Mouse (Mus musculus): ENCODE measurements around the gene Ptprd.

DNA sequence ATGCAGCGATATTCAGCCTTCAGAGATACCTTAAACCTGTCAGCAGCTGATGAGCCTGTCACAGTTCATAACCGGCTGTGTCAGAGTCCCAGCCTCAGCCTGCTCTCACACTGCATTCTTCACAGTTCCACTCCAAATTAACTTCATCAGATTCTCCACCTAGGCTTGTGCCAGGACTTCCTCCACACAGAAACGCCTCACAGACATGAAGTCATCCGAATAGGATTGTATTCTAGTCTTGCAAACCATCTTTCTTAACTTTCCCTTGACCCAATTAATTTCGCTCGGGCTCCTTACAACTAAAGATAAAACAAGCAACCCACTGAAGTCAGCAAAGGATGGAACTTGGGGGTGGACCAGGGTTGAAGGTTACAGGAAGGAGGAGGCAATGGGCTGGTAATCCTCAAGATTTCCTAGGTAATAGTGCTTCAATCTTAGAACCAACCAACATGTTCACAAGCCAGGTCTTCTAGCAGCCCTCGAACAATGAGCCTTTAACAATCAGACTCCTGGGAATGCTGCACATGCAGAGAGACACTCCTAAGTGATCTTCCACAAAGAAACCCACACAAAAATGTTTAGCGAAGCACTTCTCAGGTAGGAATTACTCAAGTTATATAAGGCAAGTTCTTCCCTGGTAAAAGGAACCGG, 758 bp downstream of the Ptprd start:
- TF ChIP-seq CTCF (IDR thresholded peaks at IDR 0.05; ENCODE audit: low read depth, low read length) (no peak), TAL1 (conservative IDR thresholded peaks at IDR 0.05; ENCODE audit: low read depth, low read length) (no peak)

Data from G1E (cell line).